Mouse (Mus musculus) skeletal muscle tissue, postnatal 0 days (tissue): ENCODE measurements around the gene Fnip1. TPM values are rescaled to one million over a fixed set of nuclear protein-coding genes. Genes with fewer than 3 reads are reported as not detected.

Source experiments
- polyA plus RNA-seq: library from polyadenylated mRNA; unstranded; fragments of >200 nt; fragmentation: Nextera tagmentation; extraction: Ambion mirVana; gene quantifications from 2 replicates; pipeline ENCODE4 v1.2.1, GENCODE M21; 2015

Gene Fnip1
- polyA plus RNA-seq, result 7.2 and 8.7 TPM in 2 replicates

DNA sequence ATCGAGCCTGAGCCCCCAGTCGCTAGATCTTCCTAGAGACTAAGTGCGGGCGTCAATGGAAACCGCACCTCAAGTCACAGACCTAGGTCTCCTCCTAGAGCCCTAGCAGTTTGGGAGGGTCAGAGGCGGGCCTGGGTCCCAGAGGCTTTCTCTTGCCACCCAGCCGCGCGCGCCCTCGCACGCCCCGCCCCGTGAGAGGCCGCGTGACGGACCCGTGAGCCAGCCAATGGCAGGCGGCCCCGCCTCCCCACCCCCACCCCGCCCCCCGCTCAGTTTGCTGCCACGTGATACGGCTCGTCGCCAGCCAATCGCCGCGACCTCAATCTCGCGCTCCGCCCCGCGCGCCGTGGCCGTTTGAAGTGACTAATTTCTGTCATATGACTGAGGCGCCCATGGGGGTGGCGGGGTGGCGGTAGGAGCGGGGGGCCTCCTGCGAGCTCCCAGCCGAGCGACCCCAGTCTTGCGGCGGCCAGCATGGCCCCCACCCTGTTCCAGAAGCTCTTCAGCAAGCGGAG is at the start of gene Fnip1:
TSS of gene Fnip1 (plus strand) at position 377 of the 515 bp plus-strand sequence.

GRCm38 (mm10) chr11:54522529-54523430 is 84.8 kb downstream of the Fnip1 start, which contains the start of gene Rapgef6:
Rapgef6 (plus strand) TSS chr11:54522847.

Other genes with a start within 250 kb of the Fnip1 start
- gene Csf2, start 188.5 kb upstream of the Fnip1 start, polyA plus RNA-seq, result not detected in 2 replicates
- not detected in 2 replicates for gene Il3, start 170.9 kb upstream of the Fnip1 start, polyA plus RNA-seq
- 2.4 and 4.1 TPM in 2 replicates for gene Acsl6, start 134.4 kb upstream of the Fnip1 start, polyA plus RNA-seq
- not detected in 2 replicates for gene Meikin, start 67.5 kb upstream of the Fnip1 start, polyA plus RNA-seq
- 11.5 and 11.7 TPM in 2 replicates for gene Rapgef6, start 84.6 kb downstream of the Fnip1 start, polyA plus RNA-seq